Mouse (Mus musculus) megakaryocyte-erythroid progenitor cell, adult 5 weeks (primary cell): ENCODE data around the gene Asgr2. TPM values are rescaled to one million over a fixed set of nuclear protein-coding genes. Genes with fewer than 3 reads are reported as not detected.

Source experiments
- polyA plus RNA-seq: library from polyadenylated mRNA; stranded (reverse); fragments of >175 nt; gene quantifications from 2 replicates; pipeline ENCODE4 v1.2.3, GENCODE M21; 2012

Gene Asgr2
- 0.37 and 0.61 TPM in 2 replicates for polyA plus RNA-seq

DNA sequence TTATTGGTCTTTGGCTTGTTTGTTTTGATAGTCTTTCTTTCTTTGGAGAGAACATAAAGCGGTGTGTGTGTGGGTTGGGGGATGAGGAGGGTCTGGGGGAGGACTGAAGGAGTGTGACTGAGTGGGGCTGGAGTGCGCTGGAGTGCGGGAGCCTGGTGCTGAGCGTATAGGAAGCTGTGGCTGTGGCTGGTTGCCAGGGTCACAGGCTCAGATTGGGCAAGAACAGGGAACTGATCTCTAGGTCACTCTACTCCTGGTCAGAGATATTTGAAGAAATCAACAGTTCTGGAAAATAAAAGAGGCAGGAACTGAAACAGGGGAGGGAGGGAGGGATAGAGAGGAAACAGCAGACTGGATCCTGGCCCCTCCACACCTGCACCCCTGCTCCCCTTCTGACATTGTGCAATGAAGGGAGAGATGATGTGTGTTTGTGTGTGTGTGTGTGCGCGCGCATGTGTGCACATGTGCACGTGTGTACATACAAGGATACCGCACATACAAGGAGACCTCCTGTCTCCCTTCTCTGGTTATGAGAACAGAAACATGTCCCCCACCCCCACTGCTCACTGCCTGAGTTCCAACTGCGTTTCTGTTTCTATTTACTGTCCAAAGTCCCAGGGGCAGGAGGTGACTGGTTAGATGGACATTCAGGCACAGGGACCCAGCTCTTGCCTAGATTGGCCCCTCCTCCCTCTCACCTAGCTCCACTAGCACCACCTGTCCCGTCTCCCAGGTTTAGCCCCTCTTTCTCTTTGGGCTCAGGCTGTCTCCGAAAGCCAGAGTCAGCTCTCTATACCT is at the start of gene Asgr2:
Gene Asgr2, plus strand, starts transcription at position 659 of the 798 bp plus-strand sequence.

DNA sequence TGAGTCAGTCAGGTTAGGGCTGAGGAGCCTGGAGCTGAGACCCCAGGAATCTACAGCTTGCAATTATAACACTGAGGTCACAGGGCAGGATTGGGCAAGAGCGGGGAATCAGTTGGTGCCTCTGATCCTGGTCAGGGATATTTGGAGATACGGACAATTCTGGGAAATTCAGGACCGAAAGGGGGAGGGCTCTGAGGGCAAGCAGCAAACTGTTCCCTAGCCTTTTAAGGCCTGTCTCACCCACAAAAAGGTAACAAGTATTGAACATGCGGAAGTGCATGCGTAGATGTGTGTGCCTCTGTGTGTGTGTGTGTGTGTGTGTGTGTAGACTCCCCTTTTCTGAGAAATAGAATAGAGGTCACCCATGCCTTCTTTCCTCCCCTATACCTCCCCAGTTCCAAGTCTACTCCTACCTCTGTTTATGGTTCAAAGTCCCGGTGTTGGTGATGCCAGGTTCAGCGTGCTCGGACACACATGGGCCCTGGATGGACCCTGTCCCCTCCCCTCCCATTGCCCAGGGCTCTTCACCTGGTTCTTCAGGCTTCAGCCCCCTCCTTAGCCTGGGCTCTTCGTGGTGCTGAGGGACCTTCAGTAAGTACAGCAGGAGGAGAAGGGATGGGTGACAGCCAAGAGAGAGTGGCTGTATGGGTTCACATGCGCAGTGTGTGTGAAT is 38.4 kb upstream of the Asgr2 start, which contains the start of gene Asgr1:
Gene Asgr1, plus strand, starts transcription at position 188 of the 673 bp plus-strand sequence.

DNA sequence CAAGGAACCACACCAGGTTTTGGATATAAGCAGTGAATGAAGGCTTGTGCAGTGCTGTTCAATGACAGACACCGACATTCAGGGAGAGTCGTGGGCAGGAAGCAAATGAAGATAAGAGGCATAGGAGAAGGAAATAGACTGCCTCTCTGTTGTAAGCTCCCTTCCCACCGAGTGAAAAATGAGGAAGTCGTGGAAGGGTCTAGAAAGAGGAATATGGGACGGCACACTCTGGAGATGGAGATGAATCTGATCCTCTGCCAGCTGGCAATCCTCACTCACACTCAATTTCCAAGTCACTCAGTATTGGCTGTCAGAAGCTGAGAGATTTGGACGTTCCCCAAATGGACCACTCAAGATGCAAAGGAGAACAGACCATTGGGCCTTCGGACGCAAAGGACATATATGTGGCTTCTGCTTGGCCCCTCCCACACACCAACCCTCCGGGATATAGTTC is 37.5 kb downstream of the Asgr2 start, which contains the start of gene Mgl2:
Gene Mgl2, plus strand, starts transcription at position 404 of the 454 bp plus-strand sequence.

Other genes starting within 250 kb of the Asgr2 start
- 149 and 165 TPM in 2 replicates for gene Plscr3, start 246.3 kb upstream of the Asgr2 start, polyA plus RNA-seq
- gene Tnk1, start 233.9 kb upstream of the Asgr2 start, polyA plus RNA-seq = 0.27 and 0.99 TPM in 2 replicates
- gene Tmem95, start 214.6 kb upstream of the Asgr2 start, polyA plus RNA-seq = not detected in 2 replicates
- gene Kctd11, start 211.2 kb upstream of the Asgr2 start, polyA plus RNA-seq = 1.2 and 1.7 TPM in 2 replicates
- gene Acap1, start 197.1 kb upstream of the Asgr2 start, polyA plus RNA-seq = 138 and 178 TPM in 2 replicates
- gene 2810408A11Rik, start 191.7 kb upstream of the Asgr2 start, polyA plus RNA-seq = 1.7 and 2.8 TPM in 2 replicates
- 79.1 and 86.6 TPM in 2 replicates for gene Neurl4, start 191.6 kb upstream of the Asgr2 start, polyA plus RNA-seq
- gene Gps2, start 178.8 kb upstream of the Asgr2 start, polyA plus RNA-seq = 173 and 210 TPM in 2 replicates
- 2,243 and 2,337 TPM in 2 replicates for gene Eif5a, start 170.7 kb upstream of the Asgr2 start, polyA plus RNA-seq
- gene Ybx2, start 156.8 kb upstream of the Asgr2 start, polyA plus RNA-seq = 1.3 and 1.6 TPM in 2 replicates
- gene Slc2a4, start 144.5 kb upstream of the Asgr2 start, polyA plus RNA-seq = 0.54 and 1.5 TPM in 2 replicates
- gene Cldn7, start 127.9 kb upstream of the Asgr2 start, polyA plus RNA-seq = 0.12 TPM in 1 of 2 replicates, not detected in the other
- gene Ctdnep1, start 111.5 kb upstream of the Asgr2 start, polyA plus RNA-seq = 253 and 255 TPM in 2 replicates
- 12.4 and 14.3 TPM in 2 replicates for gene Elp5, start 110.1 kb upstream of the Asgr2 start, polyA plus RNA-seq
- 379 and 448 TPM in 2 replicates for gene Gabarap, start 101.5 kb upstream of the Asgr2 start, polyA plus RNA-seq
- 73.1 and 84.1 TPM in 2 replicates for gene Phf23, start 96.9 kb upstream of the Asgr2 start, polyA plus RNA-seq
- gene Dvl2, start 92.0 kb upstream of the Asgr2 start, polyA plus RNA-seq = 50.0 and 50.7 TPM in 2 replicates
- 22.8 and 23.6 TPM in 2 replicates for gene Acadvl, start 77.2 kb upstream of the Asgr2 start, polyA plus RNA-seq
- 22.0 and 24.1 TPM in 2 replicates for gene Dlg4, start 75.7 kb upstream of the Asgr2 start, polyA plus RNA-seq
- gene Asgr1, start 38.6 kb upstream of the Asgr2 start, polyA plus RNA-seq = not detected in 2 replicates
- 2.7 and 3.7 TPM in 2 replicates for gene Mgl2, start 37.7 kb downstream of the Asgr2 start, polyA plus RNA-seq
- gene Clec10a, start 63.6 kb downstream of the Asgr2 start, polyA plus RNA-seq = 0.88 and 1.1 TPM in 2 replicates
- gene Slc16a11, start 120.1 kb downstream of the Asgr2 start, polyA plus RNA-seq = 1.4 and 5.3 TPM in 2 replicates
- 5.9 and 7.7 TPM in 2 replicates for gene Slc16a13, start 128.4 kb downstream of the Asgr2 start, polyA plus RNA-seq
- gene Bcl6b, start 137.2 kb downstream of the Asgr2 start, polyA plus RNA-seq = 0.66 and 0.68 TPM in 2 replicates
- 141 and 144 TPM in 2 replicates for gene 0610010K14Rik, start 145.3 kb downstream of the Asgr2 start, polyA plus RNA-seq
- 10.8 and 13.6 TPM in 2 replicates for gene Gm21988, start 147.2 kb downstream of the Asgr2 start, polyA plus RNA-seq
- gene Rnasek, start 147.2 kb downstream of the Asgr2 start, polyA plus RNA-seq = 132 and 186 TPM in 2 replicates
- 0.05 and 0.17 TPM in 2 replicates for gene Alox12, start 162.7 kb downstream of the Asgr2 start, polyA plus RNA-seq
- 0.18 and 0.60 TPM in 2 replicates for gene Alox12e, start 230.0 kb downstream of the Asgr2 start, polyA plus RNA-seq